ENCODE assay signal across 8 mouse cellular contexts in genomic region chr12:31376326-31376950, GRCm38 (mm10). TPM values are rescaled to one million over a fixed set of nuclear protein-coding genes. Genes with fewer than 3 reads are reported as not detected.
DNase-seq lines count a peak whose midpoint lies in the region; ATAC-seq and TF ChIP-seq lines count a peak whose summit lies in the region.

No protein-coding gene starts in this region.

- H3K27me3 ChIP-seq in embryonic facial prominence, embryonic 11.5 days (ENCODE audit: control insufficient read depth, insufficient read depth, low read length), result no peaks in the 10 kb centered on the region
- H3K27me3 ChIP-seq in hindbrain, embryonic 14.5 days (ENCODE audit: control insufficient read depth, insufficient read depth, low read length), result no peaks in the 10 kb centered on the region
- no peaks in the 10 kb centered on the region for H3K27me3 ChIP-seq in lung, embryonic 16.5 days (ENCODE audit: control insufficient read depth, insufficient read depth, low read depth, low read length)

- TF ChIP-seq POLR2A in lung, adult 2 months (IDR thresholded peaks at IDR 0.05; ENCODE audit: borderline replicate concordance, extremely low read depth, low read depth, low read length), result no peak

- TF ChIP-seq CTCF in lung, adult 2 months (IDR thresholded peaks at IDR 0.05; ENCODE audit: insufficient read depth, low read length), result peak; percentile 30; the same call in 1 of the 2 replicates

- ATAC-seq in embryonic facial prominence, embryonic 11.5 days (replicated peaks; ENCODE audit: insufficient number of reproducible peaks, low FRiP score, low TSS enrichment, low read depth), result no peak; the same call in 1 of the 2 replicates
- 0 out of 2 replicates have a peak, but pooled peaks have one; percentile 35 for ATAC-seq in hindbrain, embryonic 14.5 days (ENCODE audit: low FRiP score)
- peak; percentile 34; the same call in 1 of the 2 replicates for ATAC-seq in lung, embryonic 16.5 days (ENCODE audit: low read depth)

- no peak overlapping the region; the same call in 1 of the 2 replicates for H3K9ac ChIP-seq in embryonic facial prominence, embryonic 11.5 days (replicated peaks; ENCODE audit: low read length)
- H3K9ac ChIP-seq in hindbrain, embryonic 14.5 days, result peak overlapping the region; percentile 37
- peak overlapping the region; percentile 48 for H3K9ac ChIP-seq in lung, embryonic 16.5 days (ENCODE audit: low read length)

- H3K4me1 ChIP-seq in lung, adult 2 months (ENCODE audit: control insufficient read depth, insufficient read depth, low read length), result no peaks in the 10 kb centered on the region; the same call in 1 of the 2 replicates
- no peaks in the 10 kb centered on the region for H3K4me1 ChIP-seq in embryonic facial prominence, embryonic 11.5 days (ENCODE audit: control insufficient read depth, insufficient read depth, low read length)
- no peaks in the 10 kb centered on the region for H3K4me1 ChIP-seq in hindbrain, embryonic 14.5 days (replicated peaks; ENCODE audit: control insufficient read depth, insufficient read depth, low read length)
- H3K4me1 ChIP-seq in lung, embryonic 16.5 days (replicated peaks; ENCODE audit: control insufficient read depth, insufficient read depth, low read length), result peaks cover 14% of the 10 kb centered on the region

- 6% methylated on average over 13 of the region's 13 CpGs for WGBS in lung, adult 2 months
- 11% methylated on average over 13 of the region's 13 CpGs for WGBS in embryonic facial prominence, embryonic 11.5 days
- WGBS in hindbrain, embryonic 14.5 days, result 15% methylated on average over 13 of the region's 13 CpGs
- WGBS in lung, embryonic 16.5 days, result 5% methylated on average over 13 of the region's 13 CpGs

- no peaks in the 10 kb centered on the region for H3K9me3 ChIP-seq in embryonic facial prominence, embryonic 11.5 days (replicated peaks; ENCODE audit: control insufficient read depth, low read length)
- no peaks in the 10 kb centered on the region for H3K9me3 ChIP-seq in hindbrain, embryonic 14.5 days (ENCODE audit: control insufficient read depth, low read length)
- no peaks in the 10 kb centered on the region for H3K9me3 ChIP-seq in lung, embryonic 16.5 days (ENCODE audit: control insufficient read depth, low read length)

- H3K4me3 ChIP-seq in lung, adult 2 months (replicated peaks; ENCODE audit: extremely low read depth, low read depth, low read length), result no peak overlapping the region
- peak overlapping the region; percentile 1; the same call in 1 of the 2 replicates for H3K4me3 ChIP-seq in embryonic facial prominence, embryonic 11.5 days (ENCODE audit: low read depth, low read length)
- H3K4me3 ChIP-seq in hindbrain, embryonic 14.5 days (replicated peaks; ENCODE audit: low read length), result peak overlapping the region; percentile 17
- peak overlapping the region; percentile 31 for H3K4me3 ChIP-seq in lung, embryonic 16.5 days (ENCODE audit: low read length)

- no peak for DNase-seq in lung, adult 2 months
- DNase-seq in lung, postnatal 25 days (ENCODE audit: low spot score), result no peak
- peak; percentile 67 for DNase-seq in embryonic facial prominence, embryonic 11.5 days (ENCODE audit: low spot score)
- DNase-seq in hindbrain, embryonic 14.5 days (ENCODE audit: low spot score), result peak; percentile 54
- DNase-seq in yolk sac, embryonic 10.5 days (ENCODE audit: low spot score), result peak; percentile 28
- no peak for DNase-seq in right cerebral cortex, postnatal 25 days
- DNase-seq in right cerebral cortex, postnatal 10 days (ENCODE audit: low spot score in 2 of 2), result no peak

- H3K27ac ChIP-seq in embryonic facial prominence, embryonic 11.5 days (replicated peaks; ENCODE audit: low read depth, low read length), result no peak overlapping the region
- no peak overlapping the region for H3K27ac ChIP-seq in hindbrain, embryonic 14.5 days
- no peak overlapping the region for H3K27ac ChIP-seq in lung, embryonic 16.5 days (ENCODE audit: low read length)

- H3K36me3 ChIP-seq in embryonic facial prominence, embryonic 11.5 days (replicated peaks; ENCODE audit: control insufficient read depth, insufficient read depth, low read depth, low read length), result no peaks in the 10 kb centered on the region
- H3K36me3 ChIP-seq in hindbrain, embryonic 14.5 days (replicated peaks; ENCODE audit: control insufficient read depth, insufficient read depth), result no peaks in the 10 kb centered on the region
- no peaks in the 10 kb centered on the region for H3K36me3 ChIP-seq in lung, embryonic 16.5 days (ENCODE audit: control insufficient read depth, insufficient read depth, low read length)

- peak overlapping the region; percentile 24 for H3K4me2 ChIP-seq in embryonic facial prominence, embryonic 11.5 days (ENCODE audit: low read depth, low read length)
- H3K4me2 ChIP-seq in hindbrain, embryonic 14.5 days (replicated peaks), result peak overlapping the region; percentile 54
- peak overlapping the region; percentile 66 for H3K4me2 ChIP-seq in lung, embryonic 16.5 days (ENCODE audit: low read depth, low read length)

RNA-seq across cellular contexts. Expression of gene Slc26a3, which starts 14.2 kb away (rescaled TPM):
- 0.13 and 1.1 TPM in 2 replicates for polyA plus RNA-seq in lung, adult 2 months (2012; rRNA removed)
- not detected in 2 replicates for polyA plus RNA-seq in embryonic facial prominence, embryonic 11.5 days (2014; fragmentation: Nextera tagmentation; extraction: Ambion mirVana)
- polyA plus RNA-seq in hindbrain, embryonic 14.5 days (2014; fragmentation: Nextera tagmentation; extraction: Ambion mirVana), result not detected in 2 replicates
- polyA plus RNA-seq in lung, embryonic 16.5 days (2015; fragmentation: Nextera tagmentation; extraction: Ambion mirVana), result 0.13 TPM in 1 of 2 replicates, not detected in the other

RNA-seq across cellular contexts. Expression of gene Dld, which starts 25.2 kb away (rescaled TPM):
- polyA plus RNA-seq in lung, adult 2 months (2012; rRNA removed), result 8.2 and 15.9 TPM in 2 replicates
- 187 and 216 TPM in 2 replicates for polyA plus RNA-seq in embryonic facial prominence, embryonic 11.5 days (2014; fragmentation: Nextera tagmentation; extraction: Ambion mirVana)
- 125 and 138 TPM in 2 replicates for polyA plus RNA-seq in hindbrain, embryonic 14.5 days (2014; fragmentation: Nextera tagmentation; extraction: Ambion mirVana)
- 107 and 121 TPM in 2 replicates for polyA plus RNA-seq in lung, embryonic 16.5 days (2015; fragmentation: Nextera tagmentation; extraction: Ambion mirVana)

Comparison
In these comparisons a context has a peak if more than half of its experiments do, and no peak if none do; other contexts are left out.
1. DNase-seq: peak in embryonic facial prominence, embryonic 11.5 days (single experiment), hindbrain, embryonic 14.5 days (single experiment) and yolk sac, embryonic 10.5 days (single experiment); none in lung, adult 2 months (single experiment), lung, postnatal 25 days (single experiment), right cerebral cortex, postnatal 25 days (single experiment) and right cerebral cortex, postnatal 10 days (0 of 2).
2. Peak in every context shown above with its lines, with median percentiles within 50 percentile points of each other: H3K4me2 ChIP-seq.